Mouse (Mus musculus) cerebral cortex, adult 2 months (tissue): ENCODE data around the gene Mbl1.

Source experiments
- WGBS: fragments of 180-500 bp; shearing (Covaris S2); methylation state at CpG from one replicate; pipeline ENCODE4 v1.1.7; 2018; 5-methylcytosine and 5-hydroxymethylcytosine counted together

The Mbl1 gene

DNA sequence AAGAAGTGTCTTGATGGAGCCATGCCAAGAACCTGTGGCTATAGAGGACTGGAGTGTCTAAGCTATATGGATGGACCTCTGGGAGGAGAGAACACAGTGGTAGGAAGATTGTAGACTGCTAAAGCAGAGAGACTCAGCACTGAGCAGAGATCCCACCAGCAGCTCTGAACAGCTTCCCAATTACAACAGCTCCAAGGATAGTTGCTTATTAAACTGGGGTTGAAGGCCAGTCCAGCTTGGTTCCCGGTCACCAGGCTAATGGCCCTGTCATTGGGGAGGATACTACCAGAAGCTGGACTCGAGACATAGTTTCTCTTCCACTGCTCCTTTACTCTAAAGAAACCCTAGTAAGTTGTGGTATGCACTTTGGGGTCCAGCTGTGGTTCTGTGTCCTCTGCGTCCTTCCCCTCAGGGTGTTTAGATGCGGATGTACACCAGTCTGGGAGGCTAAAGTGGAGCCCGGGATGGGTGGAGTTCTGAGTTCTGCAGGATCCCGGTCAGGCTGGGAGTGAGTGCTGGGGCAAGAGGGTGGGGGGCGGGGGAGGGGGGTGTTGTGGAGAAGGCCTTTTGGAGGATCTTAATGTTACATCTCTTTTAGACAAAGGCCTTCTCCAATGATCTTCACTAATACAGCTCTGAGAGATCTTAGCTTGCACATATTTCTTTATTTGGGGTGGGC lies at the start of gene Mbl1:
Gene Mbl1, plus strand, starts transcription at position 239 of the 679 bp plus-strand sequence.
- WGBS, result 88% methylated on average over 7 of the region's 7 CpGs

DNA sequence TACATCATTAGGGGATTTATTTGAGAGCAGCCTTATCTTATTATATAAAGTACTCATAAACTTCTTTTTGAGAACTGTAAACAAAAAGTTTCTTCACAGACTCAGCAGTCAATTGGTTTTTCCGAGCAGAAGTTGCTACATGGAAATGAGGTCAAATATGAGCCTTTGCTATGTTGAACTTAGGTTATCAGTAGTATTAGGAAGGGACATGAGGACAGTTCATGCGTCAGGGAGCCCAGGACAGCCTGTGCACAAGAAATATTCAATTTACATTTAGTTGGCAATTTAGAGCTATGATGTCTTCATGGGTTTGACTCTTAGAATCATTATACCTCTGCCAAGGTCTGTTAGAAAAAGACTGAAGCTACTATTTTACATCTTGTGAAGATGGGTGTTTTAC lies 49.0 kb upstream of the Mbl1 start:
- 79% methylated on average over 2 of the region's 2 CpGs for WGBS

DNA sequence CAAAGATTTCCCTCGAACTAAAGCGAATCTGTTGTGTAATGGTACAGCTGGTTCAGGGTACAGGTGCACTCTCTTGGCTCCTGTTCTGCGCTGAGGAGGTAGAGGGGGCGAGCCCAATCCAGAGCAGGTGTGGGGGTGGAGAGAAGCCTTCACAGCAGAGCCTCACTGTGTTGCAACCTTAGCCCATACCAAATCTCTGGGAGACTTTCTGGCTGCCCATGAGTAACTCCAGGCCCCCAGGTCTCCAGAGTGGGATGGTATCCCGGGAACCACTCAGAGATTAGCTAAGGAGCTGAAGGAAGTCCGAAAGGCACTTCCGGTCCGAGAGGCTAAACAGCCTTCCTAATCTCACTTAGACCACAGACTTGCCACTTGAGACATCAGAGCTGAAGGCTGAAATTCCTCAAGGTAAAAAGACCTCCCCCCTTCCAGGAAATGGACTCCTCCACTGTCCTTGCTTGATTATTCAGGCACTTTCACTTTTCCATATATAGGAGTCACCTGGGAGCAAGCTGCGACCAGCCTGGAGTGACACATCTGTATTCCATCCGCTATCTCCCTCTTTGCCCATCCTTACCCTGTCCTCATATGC lies 46.3 kb upstream of the Mbl1 start, which contains the start of gene Mat1a:
Gene Mat1a, plus strand, starts transcription at position 183 of the 592 bp plus-strand sequence.
- WGBS, result 80% methylated on average over 10 of the region's 10 CpGs

DNA sequence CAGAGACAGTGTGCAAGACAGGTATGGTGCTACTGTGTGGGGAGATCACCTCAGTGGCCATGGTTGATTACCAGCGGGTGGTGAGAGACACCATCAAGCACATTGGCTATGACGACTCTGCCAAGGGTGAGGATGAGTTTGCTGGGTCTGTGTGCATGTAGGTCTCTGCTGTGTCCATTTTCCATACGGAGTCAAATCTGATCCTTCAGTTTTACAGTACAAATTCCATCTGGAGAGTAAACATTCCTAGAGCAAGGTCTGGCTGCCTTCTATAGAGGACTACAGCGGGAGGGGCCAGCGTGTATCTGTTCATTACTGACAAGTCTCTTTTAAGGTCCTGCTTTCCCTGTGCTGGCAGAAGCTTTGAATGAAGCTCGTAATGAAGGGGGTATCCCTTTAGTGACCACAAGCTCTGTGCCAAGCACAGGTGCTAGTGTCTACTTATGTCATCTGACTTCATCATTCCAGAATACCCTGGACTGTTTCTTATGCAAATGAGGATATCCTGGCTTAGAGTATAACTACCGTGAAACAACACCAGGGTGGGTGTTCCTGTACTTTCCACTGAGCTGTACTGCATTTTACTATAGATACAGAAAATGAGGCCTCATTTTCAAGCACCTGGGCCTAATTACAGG lies 40.1 kb upstream of the Mbl1 start:
- WGBS, result 88% methylated on average over 7 of the region's 7 CpGs

DNA sequence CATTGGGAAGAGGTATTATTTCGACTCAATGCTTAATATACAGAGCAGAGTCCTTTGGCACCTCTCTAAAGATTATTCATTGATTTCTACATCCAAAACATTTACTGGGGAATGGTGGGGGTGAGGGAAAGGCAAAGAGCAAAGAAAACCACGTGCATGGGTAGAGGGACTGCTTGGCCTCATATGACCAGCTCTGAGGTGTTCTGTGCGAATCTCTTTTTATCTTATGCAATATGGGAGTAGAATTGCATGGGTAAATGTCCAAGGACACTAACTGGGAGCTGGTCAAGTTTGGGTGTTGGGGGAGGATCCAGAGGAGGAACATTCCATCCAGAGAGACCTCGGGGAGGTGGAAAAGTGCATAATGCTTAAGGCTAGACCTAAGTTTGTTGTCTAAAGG lies 38.3 kb upstream of the Mbl1 start:
- 80% methylated on average over 4 of the region's 4 CpGs for WGBS

DNA sequence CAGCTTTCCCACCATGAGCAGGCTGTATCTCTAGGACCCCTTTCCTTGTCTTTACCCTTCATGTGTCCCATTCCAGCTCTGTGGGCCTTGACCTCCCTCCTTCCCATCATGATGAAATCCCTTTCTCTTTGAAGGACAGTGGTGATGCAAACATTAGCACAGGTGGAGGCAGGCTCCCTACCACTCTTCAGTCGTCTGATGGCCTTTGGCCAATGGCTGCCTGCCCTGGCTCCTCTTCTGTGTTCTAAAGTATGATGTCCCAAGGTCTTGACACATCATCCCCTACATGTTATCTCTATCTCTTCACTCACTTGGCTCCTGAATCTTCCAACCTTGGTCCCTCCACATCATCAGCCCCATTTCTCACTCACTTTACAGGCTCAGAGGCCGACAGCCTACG lies 35.0 kb upstream of the Mbl1 start:
- WGBS, result 88% methylated on average over 3 of the region's 3 CpGs

DNA sequence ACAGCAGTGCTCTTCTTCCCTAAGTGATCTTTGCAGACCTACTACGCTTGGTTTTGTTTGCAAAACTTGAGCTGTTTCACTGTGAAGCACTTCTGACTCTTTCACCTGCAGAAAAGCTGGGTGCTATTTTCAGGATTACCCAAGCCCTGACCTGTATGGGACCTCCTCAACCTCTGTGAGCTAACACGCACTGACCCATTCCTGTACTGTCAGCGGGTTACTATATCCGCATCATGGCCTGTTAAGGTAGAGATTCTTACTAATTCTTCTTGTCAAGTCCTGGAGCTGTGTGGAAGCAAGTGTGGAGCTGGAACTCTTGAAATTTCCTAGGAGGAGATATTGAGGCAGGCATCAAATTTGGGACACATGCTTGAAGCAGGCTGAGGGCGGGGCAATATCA lies 26.6 kb upstream of the Mbl1 start:
- WGBS, result 89% methylated on average over 5 of the region's 5 CpGs

DNA sequence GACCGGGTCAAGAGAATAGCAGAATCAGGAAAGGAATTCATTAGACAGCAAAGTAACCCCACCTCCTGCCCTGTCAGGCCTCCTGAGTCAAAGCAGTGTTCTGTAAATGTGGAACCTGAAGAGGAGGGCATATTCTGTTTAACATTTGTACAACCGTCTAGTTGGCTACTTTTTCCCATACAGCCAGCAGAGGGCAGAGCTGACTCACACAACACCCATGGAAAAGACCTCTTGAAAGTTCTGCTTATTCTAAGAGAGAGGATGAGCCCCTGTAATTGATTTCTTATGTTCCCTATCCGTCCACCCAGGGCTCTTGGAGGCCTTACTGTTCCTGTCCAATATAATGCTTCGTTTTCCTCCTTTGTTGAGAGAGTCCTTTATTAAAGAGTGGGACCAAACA lies 23.3 kb upstream of the Mbl1 start:
- 31% methylated on average over 4 of the region's 4 CpGs for WGBS

DNA sequence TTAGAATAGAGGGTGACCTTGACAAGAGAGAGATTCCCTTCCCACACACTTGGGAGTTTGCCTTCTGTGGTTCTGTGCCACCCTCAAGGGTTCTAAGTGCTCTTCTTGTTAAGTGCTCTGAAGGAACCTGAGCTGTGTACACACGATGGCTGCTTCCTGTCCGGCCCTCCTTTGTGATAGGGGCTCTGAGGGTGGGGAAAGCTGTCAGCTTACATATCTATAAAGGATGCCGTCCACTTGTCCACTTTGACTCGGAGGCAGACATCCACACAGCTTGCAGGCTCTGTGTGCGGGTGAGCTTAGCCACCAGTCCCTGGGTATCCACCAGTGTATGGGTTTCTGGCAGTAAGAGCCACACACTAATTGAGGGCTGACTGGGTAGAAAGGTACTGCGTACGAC lies 19.7 kb upstream of the Mbl1 start, which contains the start of gene Sftpa1:
Gene Sftpa1, plus strand, starts transcription at position 243 of the 400 bp plus-strand sequence.
- 88% methylated on average over 7 of the region's 7 CpGs for WGBS

DNA sequence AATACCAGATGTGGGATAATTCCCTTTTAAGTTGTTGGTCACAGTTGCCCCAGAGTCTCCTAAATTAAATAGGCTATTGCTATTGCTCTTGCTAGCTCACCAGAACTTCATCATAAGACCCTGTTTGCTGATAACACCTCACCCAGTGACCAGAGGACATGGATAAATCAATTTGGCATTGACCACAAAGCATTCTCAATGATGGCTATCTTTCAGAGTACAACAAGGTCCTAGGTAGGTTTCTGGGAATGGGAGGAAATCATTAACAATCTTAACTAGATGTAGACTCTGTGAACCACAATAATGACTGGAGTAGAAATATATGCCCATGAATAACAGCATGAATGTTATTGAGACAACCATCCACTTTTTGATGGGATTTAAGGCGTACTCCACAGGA lies 10.6 kb upstream of the Mbl1 start:
- WGBS, result 94% methylated on average over 1 of the region's 1 CpGs

DNA sequence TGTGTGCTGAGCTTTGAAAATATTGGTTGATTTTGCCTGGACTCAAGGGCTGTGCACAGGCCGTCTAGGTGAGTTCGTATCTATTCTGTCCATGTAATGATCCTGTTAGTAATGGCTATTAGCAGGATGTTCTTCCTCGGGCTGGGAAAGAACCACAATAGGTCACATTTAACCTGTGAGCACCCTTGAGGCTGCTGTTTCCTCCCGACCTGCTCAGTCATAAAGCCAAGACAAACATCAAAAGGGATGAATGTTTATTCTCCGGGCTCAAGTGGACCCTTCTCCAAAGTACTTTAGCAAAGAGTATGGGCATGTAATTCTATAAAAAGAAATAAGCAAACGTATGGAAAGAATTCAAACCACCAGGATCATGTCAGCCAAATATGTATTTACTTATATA lies 5.2 kb upstream of the Mbl1 start:
- WGBS, result 68% methylated on average over 6 of the region's 6 CpGs

DNA sequence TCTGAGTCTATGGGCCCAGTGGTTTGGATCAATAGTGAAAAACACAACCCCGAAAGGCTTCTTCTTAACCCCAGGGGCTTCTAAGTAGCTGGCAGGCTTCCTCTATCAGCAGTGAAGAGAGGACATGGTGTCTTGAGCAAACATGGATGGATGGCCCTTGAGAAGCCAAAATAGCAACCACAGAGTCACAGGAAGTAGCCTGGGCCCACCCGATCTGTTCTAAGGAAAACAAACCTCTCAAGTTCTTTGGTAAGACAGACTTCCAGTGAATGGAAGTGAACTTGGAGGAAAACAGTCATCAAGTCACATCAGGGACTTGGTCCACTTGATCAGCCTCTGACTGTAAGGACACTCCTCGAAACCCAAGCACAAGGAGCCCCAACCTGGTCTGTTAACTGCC lies 4.3 kb upstream of the Mbl1 start:
- 81% methylated on average over 3 of the region's 3 CpGs for WGBS

DNA sequence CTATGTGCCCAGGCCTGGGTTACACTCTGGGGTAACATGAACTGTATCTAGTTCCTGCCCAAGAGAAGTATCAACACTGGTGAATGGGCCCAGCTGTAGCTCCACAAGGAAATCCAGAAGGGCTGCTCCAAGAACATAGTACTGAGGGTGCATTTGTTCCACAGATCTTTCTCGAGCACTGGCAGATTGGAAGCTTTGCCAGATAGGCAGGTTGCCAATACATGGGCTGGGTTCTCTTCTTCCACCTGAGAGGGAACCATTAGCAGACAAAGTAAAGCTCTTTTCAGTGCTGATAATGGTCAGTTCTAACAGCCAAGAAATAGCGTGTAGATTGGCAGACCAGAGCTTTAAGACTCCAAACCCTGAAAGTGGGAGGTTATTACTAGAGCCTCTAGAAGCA lies 3.9 kb upstream of the Mbl1 start:
- 62% methylated on average over 2 of the region's 2 CpGs for WGBS

DNA sequence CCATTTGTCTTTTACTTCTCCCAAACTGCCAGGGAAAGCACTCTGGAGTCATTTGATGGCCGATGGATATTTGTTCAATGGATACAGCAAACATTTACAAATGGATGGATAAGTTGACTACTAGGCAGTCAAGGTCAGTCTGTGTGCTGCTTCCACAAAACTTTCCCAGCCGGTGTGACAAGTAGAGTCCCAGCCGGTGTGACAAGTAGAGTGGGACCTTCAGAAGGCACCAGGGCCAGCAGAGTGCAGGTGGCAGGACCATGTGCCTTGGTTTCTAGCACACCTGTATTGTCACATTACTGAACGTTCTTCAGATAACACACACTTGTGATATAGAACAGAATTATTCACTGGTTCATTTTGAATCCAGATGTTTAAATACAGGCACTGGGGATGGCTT lies 8.8 kb downstream of the Mbl1 start:
- 89% methylated on average over 4 of the region's 4 CpGs for WGBS

DNA sequence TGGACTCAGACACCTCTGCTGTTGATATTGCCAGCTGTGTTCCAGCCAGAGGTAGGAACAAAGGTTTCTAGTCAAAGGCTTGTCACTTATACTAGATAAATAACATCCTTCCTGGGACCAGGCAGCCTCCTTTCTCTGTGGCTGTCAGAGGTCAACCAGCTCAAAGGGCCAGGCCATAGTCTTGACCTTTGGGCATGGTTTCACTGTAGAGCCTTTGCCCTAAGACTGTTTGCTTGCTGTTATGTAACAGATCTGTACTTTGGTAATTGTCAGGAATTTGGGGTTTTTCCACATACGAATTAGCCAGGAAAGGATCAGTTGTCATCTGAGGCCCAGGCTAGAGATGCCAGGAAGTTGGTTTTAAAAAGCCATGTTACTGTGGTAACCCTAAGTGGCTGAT lies 9.5 kb downstream of the Mbl1 start:
- 52% methylated on average over 1 of the region's 1 CpGs for WGBS

DNA sequence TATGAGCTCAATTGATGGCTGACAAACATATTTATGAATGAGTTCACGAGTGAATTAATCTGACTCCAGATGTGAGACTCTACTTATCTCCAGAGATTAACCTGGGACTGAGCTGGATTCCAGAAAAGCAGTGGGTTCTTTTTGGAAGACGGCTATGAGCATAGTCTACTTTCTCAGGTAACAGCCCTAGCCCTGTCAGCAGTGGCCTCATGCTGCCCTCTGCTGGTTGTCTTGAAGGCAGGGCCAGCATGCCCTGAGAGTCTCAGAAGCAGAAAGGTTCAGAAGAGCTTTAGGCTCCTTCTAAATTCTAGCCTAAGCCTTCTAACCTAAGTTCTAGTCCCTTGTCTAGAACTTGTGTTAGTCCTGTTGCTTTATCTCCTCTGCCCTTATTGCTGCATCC lies 11.4 kb downstream of the Mbl1 start:
- 21% methylated on average over 2 of the region's 2 CpGs for WGBS

DNA sequence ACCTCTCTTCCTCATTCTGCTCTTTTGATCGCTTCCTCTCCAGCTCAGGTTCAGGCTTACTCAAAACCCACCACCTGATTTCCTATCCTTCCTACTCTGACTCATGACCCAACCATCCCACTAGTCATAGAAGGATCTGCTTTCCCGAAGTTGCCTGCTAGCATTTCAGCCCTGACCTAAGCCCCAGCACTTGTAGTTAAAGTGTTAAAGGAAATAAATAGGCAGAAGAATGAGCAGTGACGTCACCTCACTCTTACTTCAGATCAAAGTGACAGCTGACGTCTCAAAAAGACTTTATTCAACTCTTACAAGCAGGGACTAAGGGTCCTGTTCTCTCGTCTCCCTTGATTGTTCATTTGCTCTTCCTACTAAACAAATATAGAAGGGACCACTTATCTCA lies 16.0 kb downstream of the Mbl1 start:
- 56% methylated on average over 5 of the region's 5 CpGs for WGBS

DNA sequence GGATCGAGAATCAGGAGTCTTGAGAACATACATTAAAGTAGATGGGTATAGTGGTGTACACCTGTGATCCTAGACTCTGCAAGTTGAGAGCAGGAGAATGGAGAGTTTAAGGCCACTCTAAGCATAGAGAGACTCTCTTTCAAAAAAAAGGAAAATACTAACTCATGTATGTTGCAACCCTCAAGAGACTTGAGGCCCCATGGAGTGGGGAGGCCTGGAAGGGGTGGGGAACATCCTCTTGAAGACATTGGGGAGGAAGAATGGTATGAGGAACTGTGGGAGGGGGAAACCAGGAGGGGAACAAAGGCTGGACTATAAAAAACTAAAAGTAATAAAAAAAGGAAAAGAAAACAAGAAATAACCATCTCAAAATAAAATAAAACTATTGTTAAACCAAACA lies 17.3 kb downstream of the Mbl1 start:
- 88% methylated on average over 1 of the region's 1 CpGs for WGBS

DNA sequence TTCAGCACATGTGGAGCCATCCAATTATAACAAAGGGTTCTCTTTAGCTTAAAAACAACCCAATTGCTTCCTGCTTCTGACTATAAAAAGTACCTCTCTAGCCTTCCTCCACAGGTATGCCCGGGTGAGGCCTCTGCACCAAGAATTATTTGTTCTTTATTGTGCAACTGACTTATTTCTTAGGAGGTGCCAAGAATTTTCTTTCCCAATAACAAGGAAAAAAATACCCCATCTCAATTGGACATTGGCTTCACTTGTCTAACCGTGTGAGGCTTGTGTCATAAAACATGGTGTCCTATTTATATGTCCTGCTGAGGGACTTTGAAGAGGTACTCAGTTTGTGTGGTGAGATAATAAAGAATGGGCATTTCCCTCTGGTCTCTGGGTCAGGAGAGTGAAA lies 19.3 kb downstream of the Mbl1 start:
- WGBS, result 80% methylated on average over 2 of the region's 2 CpGs

DNA sequence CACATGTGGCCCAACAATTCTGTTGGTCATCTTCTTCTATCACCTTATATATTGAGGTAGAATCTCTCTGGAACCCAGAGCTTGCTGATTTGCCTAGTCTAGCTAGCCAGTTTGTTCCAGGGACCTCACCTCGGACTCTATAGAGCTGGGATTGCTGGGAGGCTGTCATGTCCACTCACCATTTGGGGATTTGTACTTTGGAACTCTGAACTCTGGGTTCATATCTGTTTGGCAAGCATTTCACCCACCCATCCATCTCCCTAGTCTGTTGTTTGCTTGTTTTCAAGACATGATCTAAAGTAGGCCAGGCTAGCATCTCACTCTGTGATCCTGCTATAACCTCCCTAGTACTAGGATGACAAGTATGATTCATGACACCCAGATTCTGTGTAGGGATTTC lies 23.5 kb downstream of the Mbl1 start:
- 81% methylated on average over 1 of the region's 1 CpGs for WGBS

DNA sequence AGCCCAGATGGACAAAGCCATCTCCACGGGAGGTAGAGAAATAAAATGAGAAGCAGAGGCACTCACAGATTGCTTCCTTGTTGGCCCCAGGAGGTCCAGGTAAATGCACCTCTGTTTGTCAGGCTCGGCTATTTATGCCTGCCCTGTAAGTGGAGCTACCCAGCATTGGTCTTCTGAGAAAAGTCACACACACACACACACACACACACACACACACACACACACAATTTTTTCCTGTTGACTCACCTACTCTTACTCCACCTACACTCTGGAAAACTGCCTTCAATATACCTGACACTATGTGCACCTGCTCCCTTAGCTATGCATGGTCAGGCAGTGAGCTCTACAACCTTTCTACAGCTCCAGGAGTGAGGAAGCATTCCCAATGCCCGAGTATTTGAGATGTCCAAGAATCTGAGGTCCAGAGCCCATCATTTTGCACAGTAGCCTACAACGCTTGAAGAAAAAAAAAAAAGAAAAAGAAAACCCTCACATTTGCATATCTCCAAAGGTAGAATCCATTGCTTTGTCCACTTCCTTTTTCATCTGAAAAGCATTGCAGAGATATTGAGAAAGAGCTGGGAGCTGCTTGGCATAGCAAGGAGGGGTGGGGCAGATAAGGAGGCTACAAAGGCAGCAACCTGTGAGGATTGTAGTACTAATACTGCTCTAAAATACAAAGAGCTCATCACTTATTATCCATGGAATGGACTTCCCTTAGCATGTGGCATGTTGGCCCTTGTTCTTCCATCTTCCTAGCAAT lies 34.0 kb downstream of the Mbl1 start, which contains the start of gene Sftpd:
Gene Sftpd, minus strand, starts transcription at position 91 of the 763 bp plus-strand sequence.
- WGBS, result 86% methylated on average over 4 of the region's 4 CpGs

DNA sequence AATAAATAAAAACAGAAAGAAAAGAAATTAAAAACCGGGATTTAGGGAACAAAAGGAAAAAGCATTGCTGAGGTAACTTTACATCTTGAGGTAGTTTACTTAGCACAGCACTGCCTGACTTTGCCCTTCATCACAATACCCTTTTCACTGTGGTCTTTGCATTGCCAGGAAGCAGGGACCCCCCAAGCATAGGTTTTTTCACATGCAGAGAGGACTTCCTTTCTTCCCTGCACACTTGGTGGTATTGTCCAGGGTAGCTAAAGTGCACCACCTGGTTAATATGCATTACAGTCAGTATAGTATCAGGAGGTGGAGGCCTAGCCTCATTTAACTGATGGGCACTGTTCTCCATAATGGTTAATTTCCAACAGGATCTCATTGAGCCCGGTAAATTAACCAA lies 38.2 kb downstream of the Mbl1 start:
- 55% methylated on average over 2 of the region's 2 CpGs for WGBS
